Mouse (Mus musculus): ENCODE data around the gene Cyp11a1. TPM values are rescaled to one million over a fixed set of nuclear protein-coding genes. Genes with fewer than 3 reads are reported as not detected.

Gene Cyp11a1
- polyA plus RNA-seq, 1 experiment from 2014 or later: 0.45 TPM

GRCm38 (mm10) chr9:57965281-57966185 lies 40.7 kb upstream of the Cyp11a1 start:
- H3K36me3 ChIP-seq: peaks cover 8% of the 10 kb centered on the region; the same call in 1 of the 2 replicates
- H3K9ac ChIP-seq (replicated peaks): no peak overlapping the region
- no peak overlapping the region for H3K4me3 ChIP-seq
- no peak for ATAC-seq (replicated peaks)
- H3K27me3 ChIP-seq: no peaks in the 10 kb centered on the region
- H3K4me1 ChIP-seq: no peaks in the 10 kb centered on the region
- 69% methylated on average over 12 of the region's 12 CpGs for WGBS
- H3K9me3 ChIP-seq: no peaks in the 10 kb centered on the region
- H3K27ac ChIP-seq (replicated peaks): no peak overlapping the region
- H3K4me2 ChIP-seq (replicated peaks): no peak overlapping the region

GRCm38 (mm10) chr9:57967237-57967960 lies 38.8 kb upstream of the Cyp11a1 start:
- Histone ChIP-seq H3K9me3 (no peaks in the 10 kb centered on the region), H3K36me3 (no peaks in the 10 kb centered on the region), H3K27ac (replicated peaks) (no peak overlapping the region), H3K4me2 (replicated peaks) (no peak overlapping the region), H3K4me3 (no peak overlapping the region), H3K4me1 (no peaks in the 10 kb centered on the region), H3K9ac (replicated peaks) (no peak overlapping the region), H3K27me3 (no peaks in the 10 kb centered on the region)
- 80% methylated on average over 14 of the region's 14 CpGs for WGBS
- ATAC-seq (replicated peaks): no peak

- WGBS: 92% methylated on average over 9 of the region's 9 CpGs
- Histone ChIP-seq H3K27me3 (no peaks in the 10 kb centered on the region), H3K27ac (replicated peaks) (no peak overlapping the region), H3K36me3 (no peaks in the 10 kb centered on the region), H3K4me3 (no peak overlapping the region), H3K4me1 (no peaks in the 10 kb centered on the region), H3K9ac (replicated peaks) (no peak overlapping the region), H3K9me3 (no peaks in the 10 kb centered on the region), H3K4me2 (replicated peaks) (no peak overlapping the region)
- no peak for ATAC-seq (replicated peaks)
Observed at GRCm38 (mm10) chr9:57968166-57968771, 37.9 kb upstream of the Cyp11a1 start.

GRCm38 (mm10) chr9:57968783-57969542 lies 37.2 kb upstream of the Cyp11a1 start:
- no peak overlapping the region for H3K27ac ChIP-seq (replicated peaks)
- no peak overlapping the region for H3K9ac ChIP-seq (replicated peaks)
- H3K9me3 ChIP-seq: no peaks in the 10 kb centered on the region
- H3K27me3 ChIP-seq: no peaks in the 10 kb centered on the region
- 91% methylated on average over 8 of the region's 8 CpGs for WGBS
- H3K4me3 ChIP-seq: no peak overlapping the region
- H3K4me2 ChIP-seq (replicated peaks): no peak overlapping the region
- ATAC-seq (replicated peaks): no peak
- no peaks in the 10 kb centered on the region for H3K36me3 ChIP-seq
- H3K4me1 ChIP-seq: no peaks in the 10 kb centered on the region

GRCm38 (mm10) chr9:57969736-57970495 lies 36.3 kb upstream of the Cyp11a1 start:
- H3K4me1 ChIP-seq: no peaks in the 10 kb centered on the region
- H3K4me2 ChIP-seq (replicated peaks): no peak overlapping the region
- H3K36me3 ChIP-seq: no peaks in the 10 kb centered on the region
- ATAC-seq (replicated peaks): no peak
- 78% methylated on average over 11 of the region's 11 CpGs for WGBS
- H3K9me3 ChIP-seq: no peaks in the 10 kb centered on the region
- H3K27me3 ChIP-seq: no peaks in the 10 kb centered on the region
- H3K27ac ChIP-seq (replicated peaks): no peak overlapping the region
- no peak overlapping the region for H3K4me3 ChIP-seq
- H3K9ac ChIP-seq (replicated peaks): no peak overlapping the region

- Histone ChIP-seq H3K4me1 (no peaks in the 10 kb centered on the region), H3K9ac (replicated peaks) (no peak overlapping the region), H3K4me2 (replicated peaks) (no peak overlapping the region), H3K4me3 (no peak overlapping the region), H3K9me3 (no peaks in the 10 kb centered on the region), H3K27ac (replicated peaks) (no peak overlapping the region), H3K27me3 (no peaks in the 10 kb centered on the region), H3K36me3 (no peaks in the 10 kb centered on the region)
- 93% methylated on average over 5 of the region's 5 CpGs for WGBS
- ATAC-seq (replicated peaks): no peak
Observed at GRCm38 (mm10) chr9:57971413-57971812, 34.8 kb upstream of the Cyp11a1 start.

- 70% methylated on average over 9 of the region's 9 CpGs for WGBS
- Histone ChIP-seq H3K9ac (replicated peaks) (no peak overlapping the region), H3K27me3 (no peaks in the 10 kb centered on the region)
Observed at GRCm38 (mm10) chr9:57972141-57972591, 34.0 kb upstream of the Cyp11a1 start.

GRCm38 (mm10) chr9:57972776-57973439 lies 33.3 kb upstream of the Cyp11a1 start:
- H3K4me2 ChIP-seq (replicated peaks): no peak overlapping the region
- no peak overlapping the region for H3K4me3 ChIP-seq
- H3K27me3 ChIP-seq: no peaks in the 10 kb centered on the region
- H3K9me3 ChIP-seq: no peaks in the 10 kb centered on the region
- H3K4me1 ChIP-seq: no peaks in the 10 kb centered on the region
- H3K9ac ChIP-seq (replicated peaks): no peak overlapping the region
- WGBS: 68% methylated on average over 9 of the region's 9 CpGs
- ATAC-seq (replicated peaks): no peak
- H3K27ac ChIP-seq (replicated peaks): no peak overlapping the region
- H3K36me3 ChIP-seq: no peaks in the 10 kb centered on the region

More at GRCm38 (mm10) chr9:57972141-57972591, 34.0 kb upstream of the Cyp11a1 start:
- H3K36me3 ChIP-seq: no peaks in the 10 kb centered on the region
- H3K4me1 ChIP-seq: no peaks in the 10 kb centered on the region
- no peaks in the 10 kb centered on the region for H3K9me3 ChIP-seq
- H3K4me3 ChIP-seq: no peak overlapping the region
- ATAC-seq (replicated peaks): no peak
- no peak overlapping the region for H3K27ac ChIP-seq (replicated peaks)
- no peak overlapping the region for H3K4me2 ChIP-seq (replicated peaks)

GRCm38 (mm10) chr9:57973440-57974066 lies 32.7 kb upstream of the Cyp11a1 start:
- no peaks in the 10 kb centered on the region for H3K36me3 ChIP-seq
- no peak for ATAC-seq (replicated peaks)
- H3K27ac ChIP-seq (replicated peaks): no peak overlapping the region
- H3K9me3 ChIP-seq: no peaks in the 10 kb centered on the region
- H3K4me1 ChIP-seq: no peaks in the 10 kb centered on the region
- no peak overlapping the region for H3K4me2 ChIP-seq (replicated peaks)
- H3K4me3 ChIP-seq: no peak overlapping the region
- no peaks in the 10 kb centered on the region for H3K27me3 ChIP-seq
- WGBS: 78% methylated on average over 6 of the region's 6 CpGs
- H3K9ac ChIP-seq (replicated peaks): no peak overlapping the region

- H3K4me1 ChIP-seq: no peaks in the 10 kb centered on the region
- no peaks in the 10 kb centered on the region for H3K36me3 ChIP-seq
- no peaks in the 10 kb centered on the region for H3K27me3 ChIP-seq
- H3K4me2 ChIP-seq (replicated peaks): no peak overlapping the region
- no peak overlapping the region for H3K4me3 ChIP-seq
- H3K27ac ChIP-seq (replicated peaks): no peak overlapping the region
- H3K9ac ChIP-seq (replicated peaks): no peak overlapping the region
- no peaks in the 10 kb centered on the region for H3K9me3 ChIP-seq
- no peak for ATAC-seq (replicated peaks)
- 75% methylated on average over 5 of the region's 5 CpGs for WGBS
Observed at GRCm38 (mm10) chr9:57974221-57974620, 32.0 kb upstream of the Cyp11a1 start.
